Mouse (Mus musculus) CH12.LX (cell line): Measurements from ENCODE around the gene Fam214b. TPM values are rescaled to one million over a fixed set of nuclear protein-coding genes. Genes with fewer than 3 reads are reported as not detected.

Source experiments
- DNase-seq: peaks from one replicate; pipeline ENCODE4 v3.0.0-alpha.2; 2013; ENCODE audit errors: extremely low read depth
- H3K27ac ChIP-seq: 2 replicates; pipeline ENCODE4 v1.5.1; 2012; ENCODE audit warnings: low read depth, mild to moderate bottlenecking, control low read depth, moderate library complexity; ENCODE audit not compliant: insufficient read depth
- H3K27me3 ChIP-seq: replicated peaks from 2 replicates; pipeline ENCODE3; 2012; ENCODE audit warnings: inconsistent platforms
- H3K36me3 ChIP-seq, 2 experiments: replicated peaks in 1 of 2; 2 replicates each; pipeline versions ENCODE3 to v1.6.1; 2012; ENCODE audit warnings: inconsistent platforms in 1 of 2, low read length in 1 of 2, mild to moderate bottlenecking in 1 of 2, mixed read lengths in 1 of 2, moderate library complexity in 1 of 2; ENCODE audit not compliant: control insufficient read depth in 1 of 2, insufficient read depth in 1 of 2
- H3K4me1 ChIP-seq, 2 experiments: 2 replicates each; pipeline ENCODE4 v1.6.1; 2012; ENCODE audit warnings: inconsistent platforms in 1 of 2, moderate library complexity in 1 of 2; ENCODE audit not compliant: insufficient read depth in 2 of 2, control insufficient read depth in 1 of 2
- H3K4me2 ChIP-seq: 2 replicates; pipeline ENCODE4 v1.6.1; 2012; ENCODE audit warnings: low read depth, mild to moderate bottlenecking, control low read depth; ENCODE audit not compliant: poor library complexity, insufficient read depth, severe bottlenecking
- H3K4me3 ChIP-seq, 3 experiments: fragments of 150-350 bp in 1 of 3; sonication (generic) in 1 of 3; replicated peaks in 1 of 3; 2 replicates each; pipeline versions ENCODE3 to v1.5.1; 2011 to 2012; ENCODE audit warnings: low read depth in 2 of 3, low read length in 2 of 3, mild to moderate bottlenecking in 2 of 3, moderate library complexity in 2 of 3, control low read depth in 1 of 3, improper control_type of control experiment in 1 of 3, inconsistent platforms in 1 of 3, mixed read lengths in 1 of 3; ENCODE audit not compliant: poor library complexity in 1 of 3
- H3K79me2 ChIP-seq: replicated peaks from 2 replicates; pipeline ENCODE4 v1.6.1; 2012; ENCODE audit warnings: mild to moderate bottlenecking, moderate library complexity; ENCODE audit not compliant: control insufficient read depth, poor library complexity, insufficient read depth, severe bottlenecking; ENCODE audit errors: extremely low read depth
- H3K9ac ChIP-seq: 2 replicates; pipeline ENCODE4 v1.6.1; 2012; ENCODE audit warnings: low read depth, mild to moderate bottlenecking, control low read depth, moderate library complexity; ENCODE audit not compliant: insufficient read depth
- H3K9me3 ChIP-seq: replicated peaks from 2 replicates; pipeline ENCODE3; 2012; ENCODE audit warnings: low read length, inconsistent platforms, mixed read lengths
- BHLHE40 ChIP-seq: IDR thresholded peaks from 2 replicates; pipeline ENCODE4 v1.6.1; 2011; ENCODE audit warnings: mild to moderate bottlenecking, low read depth, low read length, improper control_type of control experiment
- CHD1 ChIP-seq: IDR thresholded peaks from 2 replicates; pipeline ENCODE4 v1.6.1; 2012; ENCODE audit warnings: low read depth, low read length, improper control_type of control experiment, inconsistent platforms
- CTCF ChIP-seq, 2 experiments: IDR thresholded peaks in 1 of 2; conservative IDR thresholded peaks in 1 of 2; 2 replicates each; pipeline ENCODE4 v1.5.1; 2011 to 2012; ENCODE audit warnings: low read depth in 2 of 2, low read length in 2 of 2, improper control_type of control experiment in 1 of 2, inconsistent platforms in 1 of 2, mild to moderate bottlenecking in 1 of 2, moderate library complexity in 1 of 2
- ELF1 ChIP-seq: IDR thresholded peaks from 2 replicates; pipeline ENCODE4 v1.6.1; 2014; ENCODE audit warnings: low read depth, mild to moderate bottlenecking, inconsistent platforms, low read length, improper control_type of control experiment
- EP300 ChIP-seq: IDR thresholded peaks from 2 replicates; pipeline ENCODE4 v1.6.1; 2011; ENCODE audit warnings: low read length, improper control_type of control experiment
- ETS1 ChIP-seq: conservative IDR thresholded peaks from 2 replicates; pipeline ENCODE4 v1.6.1; 2012; ENCODE audit warnings: low read depth, mild to moderate bottlenecking, inconsistent platforms, low read length, improper control_type of control experiment, moderate library complexity
- HCFC1 ChIP-seq: IDR thresholded peaks from 2 replicates; pipeline ENCODE4 v1.6.1; 2012; ENCODE audit warnings: low read depth, mild to moderate bottlenecking, inconsistent platforms, low read length, improper control_type of control experiment
- IRF4 ChIP-seq: IDR thresholded peaks from 2 replicates; pipeline ENCODE4 v1.6.1; 2014; ENCODE audit warnings: low read depth, mild to moderate bottlenecking, inconsistent platforms, low read length, improper control_type of control experiment
- JUND ChIP-seq: conservative IDR thresholded peaks from 2 replicates; pipeline ENCODE4 v1.6.1; 2011; ENCODE audit warnings: low read depth, low read length, improper control_type of control experiment
- KAT2A ChIP-seq: IDR thresholded peaks from 2 replicates; pipeline ENCODE4 v1.6.1; 2012; ENCODE audit warnings: low read length, improper control_type of control experiment, inconsistent platforms; ENCODE audit not compliant: insufficient replicate concordance
- MAFK ChIP-seq: IDR thresholded peaks from 2 replicates; pipeline ENCODE4 v1.6.1; 2011; ENCODE audit warnings: low read length, improper control_type of control experiment; ENCODE audit not compliant: insufficient replicate concordance
- MAX ChIP-seq: IDR thresholded peaks from 2 replicates; pipeline ENCODE4 v1.6.1; 2011; ENCODE audit warnings: low read length, improper control_type of control experiment
- MAZ ChIP-seq: IDR thresholded peaks from 2 replicates; pipeline ENCODE4 v1.6.1; 2012; ENCODE audit warnings: low read depth, mild to moderate bottlenecking, inconsistent platforms, low read length, improper control_type of control experiment, moderate library complexity
- MEF2A ChIP-seq: IDR thresholded peaks from 2 replicates; pipeline ENCODE4 v1.6.1; 2014; ENCODE audit warnings: low read depth, mild to moderate bottlenecking, inconsistent platforms, low read length, improper control_type of control experiment, borderline replicate concordance
- NELFE ChIP-seq: IDR thresholded peaks from 2 replicates; pipeline ENCODE4 v1.6.1; 2011; ENCODE audit warnings: low read depth, low read length, improper control_type of control experiment
- POLR2AphosphoS2 ChIP-seq: IDR thresholded peaks from 2 replicates; pipeline ENCODE4 v1.6.1; 2011; ENCODE audit warnings: low read depth, low read length, improper control_type of control experiment
- RAD21 ChIP-seq: IDR thresholded peaks from 2 replicates; pipeline ENCODE4 v1.6.1; 2011; ENCODE audit warnings: low read depth, mild to moderate bottlenecking, low read length, improper control_type of control experiment, moderate library complexity
- SMC3 ChIP-seq: IDR thresholded peaks from 2 replicates; pipeline ENCODE4 v1.6.1; 2011; ENCODE audit warnings: low read depth, low read length, improper control_type of control experiment
- USF2 ChIP-seq: conservative IDR thresholded peaks from 2 replicates; pipeline ENCODE4 v1.6.1; 2011; ENCODE audit warnings: low read depth, low read length, improper control_type of control experiment
- dilution Hi-C: fragments of 300-500 bp; cut with MboI; formaldehyde crosslinking; loops from 2 replicates; pipeline ENCODE4 v1.14.3; 2020; ENCODE audit warnings: low sequenced_read_pairs; ENCODE audit not compliant: extremely low pct_unique_long_range_greater_than_20kb, extremely low pct_ligation_motif_present
- in situ Hi-C: fragments of 300-500 bp; cut with MboI; formaldehyde crosslinking; loops from 3 replicates; pipeline ENCODE4 v1.14.3; 2019; ENCODE audit warnings: low sequenced_read_pairs, low pct_ligation_motif_present, low pct_unique_long_range_greater_than_20kb, mixed read lengths
- polyA plus RNA-seq: library from polyadenylated mRNA; unstranded; fragments of >175 nt; gene quantifications from 2 replicates; pipeline ENCODE4 v1.2.1, GENCODE M21; 2012; ENCODE audit warnings: low read depth; ENCODE audit not compliant: insufficient read length
- total RNA-seq, 2 experiments: library from RNA; depleted of rRNA; stranded (reverse); fragments of 300-350 nt in 1 of 2; fragments of >200 nt in 1 of 2; gene quantifications; 2 replicates each; pipeline ENCODE4 v1.2.3; 2012 to 2014

Fam214b gene
- total and polyA plus RNA-seq, 3 experiments, result 1.7 to 4.7 (median 3.3) TPM

DNA sequence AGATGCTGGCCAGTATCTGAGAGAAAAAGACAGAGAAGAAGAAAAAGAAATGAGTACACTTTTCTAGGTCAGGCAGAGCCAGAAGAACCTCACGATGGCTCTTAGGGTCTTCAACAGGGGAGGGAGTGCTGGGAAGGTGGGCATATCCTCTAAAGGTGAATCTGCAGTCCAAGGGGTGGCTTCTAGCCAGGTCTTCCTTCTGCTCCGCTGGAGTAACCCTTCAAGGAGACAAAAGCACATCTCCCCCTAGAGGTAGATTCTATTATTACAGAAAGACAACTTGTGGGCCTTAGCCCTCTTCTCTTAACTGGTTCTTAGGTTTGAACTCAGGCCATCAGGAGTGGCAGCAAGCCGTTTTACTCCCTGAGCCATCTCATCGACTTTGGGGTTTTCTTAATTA lies 6.6 kb upstream of the Fam214b start:
- Histone ChIP-seq H3K27me3 (no peaks in the 10 kb centered on the region), H3K9ac (peak overlapping the region; percentile 27; the same call in 1 of the 2 replicates), H3K4me1 (peaks cover 4 to 13% of the 10 kb centered on the region in 2 experiments; a peak in 3 of 4 replicates), H3K36me3 (no peaks in the 10 kb centered on the region), H3K9me3 (no peaks in the 10 kb centered on the region), H3K27ac (no peak overlapping the region), H3K4me2 (peak overlapping the region; percentile 45), H3K4me3 (no peak overlapping the region)
- in situ Hi-C loops, result no loop called here
- no peak for TF ChIP-seq ELF1
- TF ChIP-seq RAD21, result peak; percentile 38
- TF ChIP-seq CTCF (conservative IDR thresholded peaks at IDR 0.05 in 1 of 2, IDR thresholded peaks at IDR 0.05 in 1 of 2; ENCODE audit: low read depth in 2 of 2, low read length in 2 of 2), result peak; percentile 73 to 75
- TF ChIP-seq, all 38 proteins: peak for 2
- no peaks in the 10 kb centered on the region for H3K79me2 ChIP-seq
- peak; percentile 80 for DNase-seq
- dilution Hi-C loops, result no loop called here

DNA sequence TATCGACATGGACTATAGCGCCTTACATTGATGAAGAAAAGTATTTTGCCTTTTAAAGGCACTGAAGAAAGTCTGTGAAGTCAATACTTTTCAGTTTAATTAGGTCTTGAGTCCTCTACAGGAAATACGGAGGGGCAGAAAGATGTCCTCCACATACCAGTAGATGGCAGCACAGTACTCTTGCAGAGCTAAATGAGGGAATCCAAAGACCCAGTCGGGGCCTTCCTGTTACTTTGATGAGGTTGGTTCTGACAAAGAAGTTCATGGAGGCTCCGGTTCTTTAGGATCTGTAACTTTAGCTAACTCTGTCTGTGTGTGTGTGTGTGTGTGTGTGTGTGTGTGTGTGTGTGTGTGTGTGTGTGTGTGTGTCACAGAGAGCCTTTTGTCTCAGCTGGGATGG lies 1.2 kb upstream of the Fam214b start:
- TF ChIP-seq ETS1 (no peak), MAX (no peak), CHD1 (no peak), BHLHE40 (peak; percentile 26; the same call in 1 of the 2 replicates), NELFE (peak; percentile 21; the same call in 1 of the 2 replicates), HCFC1 (0 out of 2 replicates have a peak, but pooled peaks have one; percentile 13), EP300 (no peak), IRF4 (no peak), CTCF (conservative IDR thresholded peaks at IDR 0.05 in 1 of 2, IDR thresholded peaks at IDR 0.05 in 1 of 2; ENCODE audit: low read depth in 2 of 2, low read length in 2 of 2) (peak; percentile 71 to 87), USF2 (no peak), MAFK (no peak), MEF2A (no peak), RAD21 (peak; percentile 87), POLR2AphosphoS2 (no peak), KAT2A (no peak), JUND (no peak), MAZ (0 out of 2 replicates have a peak, but pooled peaks have one; percentile 46), SMC3 (peak; percentile 57), ELF1 (peak; percentile 49)
- Histone ChIP-seq H3K36me3 (no peaks in the 10 kb centered on the region), H3K27ac (no peak overlapping the region), H3K79me2 (no peaks in the 10 kb centered on the region), H3K4me2 (peak overlapping the region; percentile 82; the same call in 1 of the 2 replicates), H3K9ac (no peak overlapping the region), H3K4me3 (no peak overlapping the region), H3K27me3 (no peaks in the 10 kb centered on the region), H3K9me3 (no peaks in the 10 kb centered on the region), H3K4me1 (peaks cover 12 to 37% of the 10 kb centered on the region in 2 experiments)
- dilution Hi-C loops, result no loop called here
- DNase-seq, result peak; percentile 87
- in situ Hi-C loops, result no loop called here
